Mouse (Mus musculus) forebrain, embryonic 14.5 days (tissue): Measurements from ENCODE around the gene Rcbtb2. TPM values are rescaled to one million over a fixed set of nuclear protein-coding genes. Genes with fewer than 3 reads are reported as not detected.

Experiments
- ATAC-seq: fragments of 200-750 bp; cut with Nextera tagmentation; 2 replicates; pipeline ENCODE4 v1.8.0; 2017; ENCODE audit warnings: mild to moderate bottlenecking, moderate library complexity
- DNase-seq: peaks from one replicate; pipeline ENCODE4 v3.0.0-alpha.2; 2015; ENCODE audit warnings: low spot score
- H3K27ac ChIP-seq: fragments of 300-500 bp; sonication (generic); 2 replicates; pipeline ENCODE4 v1.5.1; 2014; ENCODE audit warnings: low read depth, mild to moderate bottlenecking, control low read depth, low read length, moderate library complexity
- H3K27me3 ChIP-seq: fragments of 300-500 bp; sonication (generic); replicated peaks from 2 replicates; pipeline ENCODE4 v1.6.1; 2014; ENCODE audit warnings: low read length, control low read depth, mixed read lengths; ENCODE audit not compliant: control insufficient read depth, insufficient read depth
- H3K36me3 ChIP-seq: fragments of 300-500 bp; sonication (generic); 2 replicates; pipeline ENCODE4 v1.6.1; 2014; ENCODE audit warnings: low read length, control low read depth; ENCODE audit not compliant: control insufficient read depth, insufficient read depth
- H3K4me1 ChIP-seq: fragments of 300-500 bp; sonication (generic); 2 replicates; pipeline ENCODE4 v1.6.1; 2014; ENCODE audit warnings: antibody characterized with exemption, low read length, control low read depth; ENCODE audit not compliant: control insufficient read depth, insufficient read depth
- H3K4me2 ChIP-seq: fragments of 300-500 bp; sonication (generic); 2 replicates; pipeline ENCODE4 v1.6.1; 2014; ENCODE audit warnings: mild to moderate bottlenecking, control low read depth, low read length
- H3K4me3 ChIP-seq: fragments of 300-500 bp; sonication (generic); 2 replicates; pipeline ENCODE4 v1.5.1; 2014; ENCODE audit warnings: low read depth, low read length, control low read depth
- H3K9ac ChIP-seq: fragments of 300-500 bp; sonication (generic); 2 replicates; pipeline ENCODE4 v1.6.1; 2014; ENCODE audit warnings: mild to moderate bottlenecking, low read length, control low read depth, moderate library complexity
- H3K9me3 ChIP-seq: fragments of 300-500 bp; sonication (generic); replicated peaks from 2 replicates; pipeline ENCODE4 v1.6.1; 2016; ENCODE audit warnings: low read length, control low read depth, mixed read lengths; ENCODE audit not compliant: control insufficient read depth
- WGBS: fragments of 180-500 bp; shearing (Covaris S2); extraction: QIAGEN DNeasy Blood & Tissue Kit; methylation state at CpG from one replicate; pipeline ENCODE4 v1.1.7; 2014; 5-methylcytosine and 5-hydroxymethylcytosine counted together
- microRNA counts: library from miRNA; unstranded; fragments of <30 nt; microRNA quantifications from one replicate; lab custom pipeline; 2016
- microRNA-seq: library from miRNA; unstranded; fragments of <30 nt; microRNA quantifications from one replicate; pipeline ENCODE4, GENCODE M21; 2016
- polyA plus RNA-seq: library from polyadenylated mRNA; unstranded; fragments of >200 nt; fragmentation: Nextera tagmentation; extraction: Ambion mirVana; gene quantifications from 2 replicates; pipeline ENCODE4 v1.2.1, GENCODE M21; 2014

The Rcbtb2 gene
- polyA plus RNA-seq, 1 experiment from 2014 or later, result 83.1 TPM

DNA sequence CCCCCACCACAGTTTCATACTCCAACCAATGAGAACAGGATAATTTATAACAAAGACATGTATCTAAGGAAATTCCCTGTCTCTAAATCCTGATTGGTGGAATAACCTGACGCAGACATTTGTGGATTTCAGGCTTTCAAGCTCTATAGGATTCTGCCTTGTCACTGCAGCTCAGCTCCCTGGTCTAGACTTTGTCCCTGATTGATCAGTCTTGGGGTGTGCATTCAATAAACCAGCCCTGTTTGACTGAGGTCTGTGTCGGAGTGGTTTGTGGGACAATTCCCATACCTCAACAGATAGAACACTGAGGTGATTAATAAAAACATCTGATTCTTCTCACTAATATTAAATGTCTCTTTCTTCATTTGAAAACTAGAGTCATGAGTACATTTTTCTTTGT, 127.2 kb downstream of the Rcbtb2 start:
- H3K4me1 ChIP-seq, result no peaks in the 10 kb centered on the region
- no peak overlapping the region for H3K4me3 ChIP-seq
- WGBS, result 91% methylated on average over 2 of the region's 2 CpGs
- H3K36me3 ChIP-seq, result 0 out of 2 replicates have a peak, but pooled peaks cover 4% of the 10 kb centered on the region
- no peaks in the 10 kb centered on the region for H3K27me3 ChIP-seq
- DNase-seq, result no peak
- no peak overlapping the region for H3K4me2 ChIP-seq
- no peak overlapping the region for H3K9ac ChIP-seq
- no peaks in the 10 kb centered on the region for H3K9me3 ChIP-seq
- no peak for ATAC-seq
- H3K27ac ChIP-seq, result no peak overlapping the region

DNA sequence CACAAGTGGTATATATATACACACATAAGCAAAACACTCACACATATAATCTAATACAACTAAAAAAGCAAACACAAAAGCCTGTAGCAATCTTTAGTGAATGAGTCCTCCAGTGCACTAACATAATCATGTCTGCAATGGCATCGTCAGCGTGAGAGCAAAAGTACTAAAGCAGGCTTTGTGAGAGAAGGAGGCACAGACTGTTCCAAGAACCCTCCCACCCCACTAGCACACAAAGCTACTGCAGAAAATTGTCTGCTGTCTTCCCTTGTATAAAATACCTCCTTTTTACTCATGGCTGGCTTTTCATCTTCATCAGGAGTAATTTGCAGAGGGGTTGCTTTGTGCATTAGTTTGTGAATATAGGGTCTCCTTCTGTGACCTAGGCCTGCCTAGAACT, 129.4 kb downstream of the Rcbtb2 start:
- Histone ChIP-seq H3K27ac (no peak overlapping the region), H3K27me3 (no peaks in the 10 kb centered on the region), H3K4me2 (no peak overlapping the region), H3K9me3 (no peaks in the 10 kb centered on the region), H3K4me1 (no peaks in the 10 kb centered on the region), H3K4me3 (no peak overlapping the region), H3K9ac (no peak overlapping the region), H3K36me3 (0 out of 2 replicates have a peak, but pooled peaks cover 4% of the 10 kb centered on the region)
- ATAC-seq, result no peak
- WGBS, result 37% methylated on average over 2 of the region's 2 CpGs
- DNase-seq, result no peak

DNA sequence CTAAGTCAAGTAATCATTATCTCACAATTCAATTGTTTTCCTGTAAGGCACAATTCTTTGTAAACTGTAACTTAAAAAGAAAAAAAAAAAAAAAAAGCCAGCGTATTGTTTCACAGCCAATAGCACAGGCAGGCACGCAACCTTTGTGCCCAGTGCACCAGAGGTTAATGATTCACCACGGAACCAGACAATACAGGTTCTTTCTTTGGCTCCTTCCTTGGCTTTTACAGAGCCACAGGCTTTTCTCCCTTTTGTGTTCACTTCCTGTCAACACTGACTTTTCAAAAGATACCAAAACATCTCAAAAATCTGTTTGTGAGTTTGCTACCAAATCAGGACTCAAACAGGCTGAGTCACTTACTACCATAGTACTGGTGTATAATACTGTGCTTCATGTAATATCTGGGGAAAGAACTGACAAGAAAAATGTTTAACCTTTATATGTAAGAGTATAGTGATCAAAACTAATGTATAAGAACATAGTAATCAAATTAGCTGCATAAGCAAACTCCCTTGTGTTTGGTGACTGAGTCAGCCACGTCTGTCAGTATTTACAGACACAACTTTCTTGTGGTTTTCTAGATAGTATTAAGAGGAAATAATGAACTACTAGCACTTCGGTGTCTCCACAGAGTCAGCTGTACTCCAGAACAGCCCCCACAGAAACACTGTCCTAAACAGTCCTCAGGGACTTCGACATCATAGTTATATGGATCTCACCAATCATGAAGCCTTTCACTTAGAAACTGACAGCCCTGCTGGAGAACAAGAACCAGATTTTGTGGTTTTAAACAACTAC, 130.8 kb downstream of the Rcbtb2 start:
- H3K36me3 ChIP-seq, result 0 out of 2 replicates have a peak, but pooled peaks cover 4% of the 10 kb centered on the region
- no peak overlapping the region for H3K4me3 ChIP-seq
- WGBS, result 54% methylated on average over 6 of the region's 6 CpGs
- no peak overlapping the region for H3K27ac ChIP-seq
- no peaks in the 10 kb centered on the region for H3K4me1 ChIP-seq
- H3K27me3 ChIP-seq, result no peaks in the 10 kb centered on the region
- DNase-seq, result no peak
- H3K9me3 ChIP-seq, result no peaks in the 10 kb centered on the region
- no peak overlapping the region for H3K4me2 ChIP-seq
- no peak for ATAC-seq
- no peak overlapping the region for H3K9ac ChIP-seq

DNA sequence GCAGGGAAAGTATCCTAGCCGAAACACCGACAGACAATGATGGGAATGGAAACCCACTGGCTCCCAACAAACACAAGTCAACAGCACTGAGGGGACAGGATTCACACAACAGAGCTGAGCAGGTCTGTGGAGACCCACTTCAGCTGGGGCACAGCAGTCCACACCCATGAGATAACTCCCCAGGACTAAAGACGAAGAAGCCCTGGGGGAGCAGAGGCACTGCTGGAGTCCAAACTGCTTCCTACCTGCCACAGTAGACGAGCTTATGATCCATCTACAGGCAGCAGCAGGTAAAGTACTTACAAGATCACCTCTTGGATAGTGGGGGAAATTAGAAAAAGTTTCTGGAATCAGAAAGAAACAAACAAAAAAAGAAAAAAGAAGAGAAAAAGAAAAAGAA, 131.6 kb downstream of the Rcbtb2 start:
- Histone ChIP-seq H3K4me3 (no peak overlapping the region), H3K4me2 (no peak overlapping the region), H3K9me3 (no peaks in the 10 kb centered on the region), H3K27ac (no peak overlapping the region), H3K9ac (no peak overlapping the region), H3K27me3 (no peaks in the 10 kb centered on the region), H3K36me3 (0 out of 2 replicates have a peak, but pooled peaks cover 4% of the 10 kb centered on the region), H3K4me1 (no peaks in the 10 kb centered on the region)
- DNase-seq (no peak), ATAC-seq (no peak)
- WGBS, result 75% methylated on average over 4 of the region's 4 CpGs

DNA sequence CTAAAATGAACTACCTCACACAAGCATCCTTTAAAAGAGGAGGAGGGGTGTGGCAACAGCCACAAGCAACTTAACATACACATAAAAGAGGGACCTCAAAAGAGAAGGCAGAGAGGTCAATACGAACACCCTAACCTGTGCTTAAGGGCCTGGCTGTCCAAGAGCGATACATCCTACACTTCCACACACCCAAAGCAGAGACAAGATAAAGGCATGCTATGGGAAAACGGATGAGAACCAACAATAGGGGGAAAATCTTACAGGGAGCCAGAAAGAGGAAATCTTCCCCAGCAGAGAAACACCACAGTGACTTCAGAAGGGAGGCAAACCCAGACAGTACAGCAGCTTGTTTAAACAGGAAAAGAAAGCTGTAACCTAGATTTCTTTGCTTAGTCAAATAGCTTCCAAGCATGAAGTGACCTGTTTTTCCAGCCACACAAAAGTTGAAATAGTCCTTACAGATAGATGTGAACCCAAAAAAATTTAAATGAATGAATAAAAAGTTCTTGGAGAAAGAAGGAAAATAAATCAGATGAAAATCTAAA, 132.7 kb downstream of the Rcbtb2 start:
- Histone ChIP-seq H3K36me3 (no peaks in the 10 kb centered on the region), H3K9ac (no peak overlapping the region), H3K4me3 (no peak overlapping the region), H3K4me2 (no peak overlapping the region), H3K27ac (no peak overlapping the region), H3K27me3 (no peaks in the 10 kb centered on the region), H3K4me1 (no peaks in the 10 kb centered on the region), H3K9me3 (no peaks in the 10 kb centered on the region)
- DNase-seq, result no peak
- WGBS, result 63% methylated on average over 3 of the region's 3 CpGs
- ATAC-seq, result no peak

DNA sequence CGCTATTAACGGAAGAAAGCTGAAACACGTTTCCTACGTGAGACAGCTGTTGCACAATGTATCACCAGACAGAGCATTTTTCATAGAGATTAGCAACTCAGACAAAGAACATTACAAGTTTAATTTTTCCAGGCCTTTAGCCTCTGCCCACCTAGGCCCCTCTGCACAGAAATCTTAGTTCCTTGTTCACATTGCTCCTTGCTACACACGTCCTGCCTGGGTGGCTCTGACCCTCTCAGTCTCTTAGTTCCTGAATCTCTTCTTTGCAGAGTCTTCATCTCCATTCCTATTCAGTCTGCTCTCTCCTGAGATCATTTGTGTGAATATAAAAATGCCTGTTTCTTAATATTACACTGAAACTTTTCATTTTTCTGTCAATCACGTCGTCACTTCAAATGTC, 134.5 kb downstream of the Rcbtb2 start:
- Histone ChIP-seq H3K9ac (no peak overlapping the region), H3K27ac (no peak overlapping the region), H3K4me1 (no peaks in the 10 kb centered on the region), H3K4me3 (no peak overlapping the region), H3K9me3 (no peaks in the 10 kb centered on the region), H3K36me3 (peaks cover 5% of the 10 kb centered on the region), H3K27me3 (no peaks in the 10 kb centered on the region), H3K4me2 (no peak overlapping the region)
- DNase-seq (no peak), ATAC-seq (no peak)
- WGBS, result 85% methylated on average over 7 of the region's 7 CpGs

MicroRNAs encoded within 50 kb of the gene (microRNA counts, 519-probe panel; counts per million panel counts)
- microRNA mmu-miR-687 (lab: Ali Mortazavi, UCI), result not detected

Small RNAs within 50 kb of the gene (microRNA-seq; reads per million reads assigned to microRNA genes)
- not detected for gene Mir687

Other genes with a start within 250 kb of the Rcbtb2 start
- 0.18 TPM in 1 of 2 replicates, not detected in the other for gene Cysltr2, start 73.9 kb upstream of the Rcbtb2 start, polyA plus RNA-seq
- 5.8 and 6.1 TPM in 2 replicates for gene Lpar6, start 114.9 kb downstream of the Rcbtb2 start, polyA plus RNA-seq
- 27.2 and 28.5 TPM in 2 replicates for gene Rb1, start 202.8 kb downstream of the Rcbtb2 start, polyA plus RNA-seq